Mouse (Mus musculus) cerebellum, adult 9-10 months (tissue): ENCODE measurements around the gene Slc35b2.

Experiments
- DNase-seq: peaks from one replicate; pipeline ENCODE4 v3.0.0; 2022

Gene Slc35b2

GRCm38 (mm10) chr17:45586449-45586837 is 22.8 kb downstream of the Slc35b2 start:
- DNase-seq: peak; percentile 29

- DNase-seq: peak; percentile 33
Observed at GRCm38 (mm10) chr17:45588370-45588769, 24.7 kb downstream of the Slc35b2 start.

GRCm38 (mm10) chr17:45589236-45589635 is 25.6 kb downstream of the Slc35b2 start:
- DNase-seq: peak; percentile 61

GRCm38 (mm10) chr17:45589844-45590243 is 26.2 kb downstream of the Slc35b2 start:
- peak; percentile 36 for DNase-seq

GRCm38 (mm10) chr17:45590410-45590809 is 26.7 kb downstream of the Slc35b2 start:
- DNase-seq: peak; percentile 34

GRCm38 (mm10) chr17:45591701-45592605 is 28.3 kb downstream of the Slc35b2 start:
- DNase-seq: peak; percentile 61

- DNase-seq: peak; percentile 50
Observed at GRCm38 (mm10) chr17:45592606-45593431, 29.1 kb downstream of the Slc35b2 start.

GRCm38 (mm10) chr17:45593479-45593878 is 29.8 kb downstream of the Slc35b2 start:
- DNase-seq: peak; percentile 52

GRCm38 (mm10) chr17:45594195-45594594 is 30.5 kb downstream of the Slc35b2 start:
- no peak for DNase-seq

- peak; percentile 76 for DNase-seq
Observed at GRCm38 (mm10) chr17:45594881-45595735, 31.4 kb downstream of the Slc35b2 start.

GRCm38 (mm10) chr17:45595736-45596390 is 32.2 kb downstream of the Slc35b2 start:
- peak; percentile 65 for DNase-seq

GRCm38 (mm10) chr17:45596631-45597396 is 33.1 kb downstream of the Slc35b2 start:
- peak; percentile 82 for DNase-seq

- DNase-seq: peak; percentile 56
Observed at GRCm38 (mm10) chr17:45597787-45598186, 34.1 kb downstream of the Slc35b2 start.

- DNase-seq: no peak
Observed at GRCm38 (mm10) chr17:45598376-45598775, 34.7 kb downstream of the Slc35b2 start.

- peak; percentile 36 for DNase-seq
Observed at GRCm38 (mm10) chr17:45598891-45599290, 35.2 kb downstream of the Slc35b2 start.

GRCm38 (mm10) chr17:45599446-45600242 is 36.0 kb downstream of the Slc35b2 start, which contains the start of gene Slc29a1:
TSS of gene Slc29a1 (minus strand) at chr17:45599606.
- peak; percentile 5 for DNase-seq

GRCm38 (mm10) chr17:45600267-45600666 is 36.6 kb downstream of the Slc35b2 start:
- peak; percentile 25 for DNase-seq

- no peak for DNase-seq
Observed at GRCm38 (mm10) chr17:45601325-45601724, 37.7 kb downstream of the Slc35b2 start.

- no peak for DNase-seq
Observed at GRCm38 (mm10) chr17:45601877-45602304, 38.2 kb downstream of the Slc35b2 start, which contains the start of gene Mymx. TSS of gene Mymx (minus strand) at chr17:45602102.

GRCm38 (mm10) chr17:45602984-45603383 is 39.3 kb downstream of the Slc35b2 start:
- no peak for DNase-seq
